Mouse (Mus musculus) kidney, adult 2 months (tissue): ENCODE measurements at regions not wholly inside any gene's neighbourhood (a gene's known extent, or its start where the extent isn't known, plus 50 kb on each side); places are given as distances from the start of the nearest gene placed in this dataset.

ENCODE experiments used
- CTCF ChIP-seq: fragments of 200-500 bp; conservative IDR thresholded peaks from 2 replicates; pipeline ENCODE4 v1.5.1; 2011; ENCODE audit warnings: low read depth, mild to moderate bottlenecking, control low read depth, low read length, moderate library complexity, mixed read lengths; ENCODE audit not compliant: insufficient read depth, insufficient read length
- POLR2A ChIP-seq: fragments of 200-500 bp; IDR thresholded peaks from one replicate; pipeline ENCODE4 v1.6.1; 2011; ENCODE audit warnings: low read depth, low read length, control low read depth

GRCm38 (mm10) chr2:166339427-166339826, 184.0 kb upstream of the Sulf2 start:
- TF ChIP-seq CTCF = peak; percentile 32
- TF ChIP-seq POLR2A = no peak
